Mouse (Mus musculus): Measurements from ENCODE around the gene Ccdc34.

GRCm38 (mm10) chr2:110042861-110043760 is 25.5 kb downstream of the Ccdc34 start:
- TF ChIP-seq POLR2A (IDR thresholded peaks at IDR 0.05; ENCODE audit: control insufficient read depth, low read depth, low read length) (no peak), CTCF (IDR thresholded peaks at IDR 0.05; ENCODE audit: control insufficient read depth, insufficient read depth, insufficient replicate concordance, low read depth, low read length) (no peak)

Data from testis, adult 2 months (tissue).